Mouse (Mus musculus) stomach, postnatal 0 days (tissue): Measurements from ENCODE around the gene Cdh4. TPM values are rescaled to one million over a fixed set of nuclear protein-coding genes. Genes with fewer than 3 reads are reported as not detected.

Experiments
- ATAC-seq: fragments of 200-750 bp; cut with Nextera tagmentation; 2 replicates; pipeline ENCODE4 v1.8.0; 2017; ENCODE audit not compliant: low FRiP score, low TSS enrichment
- DNase-seq: peaks from one replicate; pipeline ENCODE4 v3.0.0-alpha.2; 2016; ENCODE audit warnings: low spot score
- H3K27ac ChIP-seq: fragments of 300-500 bp; sonication (generic); replicated peaks from 2 replicates; pipeline ENCODE4 v1.5.1; 2014; ENCODE audit warnings: mild to moderate bottlenecking, control low read depth
- H3K27me3 ChIP-seq: fragments of 300-500 bp; sonication (generic); 2 replicates; pipeline ENCODE4 v1.6.1; 2014; ENCODE audit warnings: low read length; ENCODE audit not compliant: control insufficient read depth, insufficient read depth
- H3K36me3 ChIP-seq: fragments of 300-500 bp; sonication (generic); 2 replicates; pipeline ENCODE4 v1.6.1; 2014; ENCODE audit warnings: low read length, mixed read lengths; ENCODE audit not compliant: control insufficient read depth, insufficient read depth
- H3K4me1 ChIP-seq: fragments of 300-500 bp; sonication (generic); replicated peaks from 2 replicates; pipeline ENCODE4 v1.6.1; 2014; ENCODE audit warnings: antibody characterized with exemption; ENCODE audit not compliant: control insufficient read depth, insufficient read depth
- H3K4me2 ChIP-seq: fragments of 300-500 bp; sonication (generic); replicated peaks from 2 replicates; pipeline ENCODE4 v1.6.1; 2014; ENCODE audit warnings: low read depth, mild to moderate bottlenecking, control low read depth, moderate library complexity
- H3K4me3 ChIP-seq: fragments of 300-500 bp; sonication (generic); 2 replicates; pipeline ENCODE4 v1.5.1; 2014; ENCODE audit warnings: low read depth, low read length, control low read depth
- H3K9ac ChIP-seq: fragments of 300-500 bp; sonication (generic); 2 replicates; pipeline ENCODE4 v1.6.1; 2014; ENCODE audit warnings: mild to moderate bottlenecking, low read length, control low read depth, mixed read lengths
- H3K9me3 ChIP-seq: fragments of 300-500 bp; sonication (generic); 2 replicates; pipeline ENCODE4 v1.6.1; 2016; ENCODE audit warnings: low read length; ENCODE audit not compliant: control insufficient read depth
- CTCF ChIP-seq: IDR thresholded peaks from 2 replicates; pipeline ENCODE4 v1.5.1; 2016; ENCODE audit warnings: antibody characterized with exemption, low read depth, mild to moderate bottlenecking, moderate library complexity
- EP300 ChIP-seq: optimal IDR thresholded peaks from 2 replicates; pipeline ENCODE3; 2016; ENCODE audit warnings: antibody characterized with exemption
- WGBS: fragments of 180-500 bp; shearing (Covaris S2); extraction: QIAGEN DNeasy Blood & Tissue Kit; methylation state at CpG from one replicate; pipeline ENCODE4 v1.1.7; 2014; 5-methylcytosine and 5-hydroxymethylcytosine counted together
- polyA plus RNA-seq: library from polyadenylated mRNA; unstranded; fragments of >200 nt; fragmentation: Nextera tagmentation; extraction: Ambion mirVana; gene quantifications from 2 replicates; pipeline ENCODE4 v1.2.1, GENCODE M21; 2015

Cdh4 gene
- polyA plus RNA-seq, 1 experiment from 2014 or later = 3.1 TPM

DNA sequence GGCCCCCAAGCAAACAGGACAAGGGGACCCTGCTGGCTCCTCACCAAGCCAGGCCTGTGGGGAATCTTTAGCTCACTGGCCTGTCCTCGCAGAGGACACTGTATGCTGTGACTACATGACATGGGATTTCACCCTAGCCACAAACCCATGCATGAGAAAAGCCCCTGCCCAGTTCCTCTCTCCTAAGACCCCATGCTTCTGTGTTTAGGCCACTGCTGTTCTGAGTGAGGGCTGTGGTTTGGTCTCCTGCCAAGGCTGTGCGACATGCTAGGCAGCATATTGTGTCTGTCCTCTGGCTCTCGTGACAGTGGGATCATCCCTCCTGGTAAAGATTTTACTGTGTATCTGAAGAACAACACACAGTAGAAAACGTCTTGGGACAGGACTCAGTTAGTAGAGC, 207.1 kb downstream of the Cdh4 start:
- Histone ChIP-seq H3K4me2 (no peak overlapping the region), H3K27ac (no peak overlapping the region), H3K27me3 (no peaks in the 10 kb centered on the region), H3K4me1 (no peaks in the 10 kb centered on the region), H3K4me3 (no peak overlapping the region), H3K9me3 (no peaks in the 10 kb centered on the region), H3K36me3 (no peaks in the 10 kb centered on the region), H3K9ac (no peak overlapping the region)
- TF ChIP-seq CTCF (no peak), EP300 (no peak)
- 55% methylated on average over 4 of the region's 4 CpGs for WGBS
- ATAC-seq (no peak), DNase-seq (no peak)

DNA sequence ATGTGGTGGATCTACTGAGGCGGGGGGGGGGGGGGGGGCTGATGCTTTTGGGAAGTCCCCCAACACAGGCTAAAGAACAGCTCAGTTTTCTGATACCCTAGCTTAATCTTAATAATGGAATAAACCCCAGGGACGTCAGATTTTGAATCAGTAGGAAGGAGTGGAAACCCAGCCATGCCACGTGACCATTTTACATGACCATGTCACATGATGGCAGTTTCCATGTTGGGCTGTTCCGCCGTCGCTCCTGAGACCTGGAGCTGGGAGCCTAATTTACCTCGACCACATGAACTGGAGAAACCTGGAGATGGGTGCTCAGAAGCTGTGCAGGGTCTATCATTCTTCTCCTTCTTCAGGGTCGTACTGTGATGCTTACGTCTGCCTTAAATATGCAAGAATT, 207.9 kb downstream of the Cdh4 start:
- no peak overlapping the region for H3K9ac ChIP-seq
- WGBS = 87% methylated on average over 8 of the region's 9 CpGs
- no peaks in the 10 kb centered on the region for H3K36me3 ChIP-seq
- no peak overlapping the region for H3K27ac ChIP-seq
- H3K4me3 ChIP-seq = no peak overlapping the region
- no peaks in the 10 kb centered on the region for H3K27me3 ChIP-seq
- H3K4me2 ChIP-seq = no peak overlapping the region
- TF ChIP-seq CTCF = no peak
- no peaks in the 10 kb centered on the region for H3K4me1 ChIP-seq
- DNase-seq (no peak), ATAC-seq (no peak)
- no peaks in the 10 kb centered on the region for H3K9me3 ChIP-seq

DNA sequence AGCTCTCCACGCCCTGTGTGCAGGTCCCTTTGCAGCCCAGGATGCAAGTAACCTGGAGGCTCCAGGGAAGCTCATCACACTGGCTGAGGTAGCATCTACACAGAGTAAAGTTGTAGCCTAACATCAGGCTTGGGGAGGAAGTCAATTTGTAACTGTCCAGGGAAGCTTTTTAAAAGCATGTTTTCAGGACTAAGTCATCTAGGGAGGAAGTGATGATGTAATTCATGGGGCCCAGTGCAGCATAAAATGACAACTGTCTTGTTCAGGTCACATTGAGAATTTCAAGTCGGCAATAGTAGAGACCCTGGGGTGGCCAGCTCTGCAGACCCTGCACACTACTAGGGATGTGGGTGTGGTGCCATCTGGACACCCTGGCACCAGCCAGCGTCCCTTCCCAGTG, 213.3 kb downstream of the Cdh4 start:
- no peak overlapping the region for H3K27ac ChIP-seq
- ATAC-seq = no peak
- H3K36me3 ChIP-seq = no peaks in the 10 kb centered on the region
- H3K9me3 ChIP-seq = no peaks in the 10 kb centered on the region
- no peak for DNase-seq
- H3K9ac ChIP-seq = no peak overlapping the region
- 62% methylated on average over 3 of the region's 3 CpGs for WGBS
- TF ChIP-seq EP300 = no peak
- no peak for TF ChIP-seq CTCF
- no peak overlapping the region for H3K4me3 ChIP-seq
- no peak overlapping the region for H3K4me2 ChIP-seq
- no peaks in the 10 kb centered on the region for H3K27me3 ChIP-seq
- no peaks in the 10 kb centered on the region for H3K4me1 ChIP-seq

GRCm38 (mm10) chr2:179659254-179659653, 217.0 kb downstream of the Cdh4 start:
- no peak for TF ChIP-seq EP300
- no peak overlapping the region for H3K9ac ChIP-seq
- DNase-seq (no peak), ATAC-seq (no peak)
- H3K4me2 ChIP-seq = no peak overlapping the region
- H3K36me3 ChIP-seq = no peaks in the 10 kb centered on the region
- H3K9me3 ChIP-seq = no peaks in the 10 kb centered on the region
- no peaks in the 10 kb centered on the region for H3K27me3 ChIP-seq
- no peak overlapping the region for H3K27ac ChIP-seq
- H3K4me1 ChIP-seq = no peaks in the 10 kb centered on the region
- no peak overlapping the region for H3K4me3 ChIP-seq
- 88% methylated on average over 1 of the region's 1 CpGs for WGBS

GRCm38 (mm10) chr2:179661998-179662714, 219.9 kb downstream of the Cdh4 start:
- DNase-seq = no peak
- no peak overlapping the region for H3K9ac ChIP-seq
- no peak overlapping the region for H3K27ac ChIP-seq
- peak overlapping the region; percentile 40 for H3K4me2 ChIP-seq
- H3K36me3 ChIP-seq = no peaks in the 10 kb centered on the region
- WGBS = 3% methylated on average over 20 of the region's 20 CpGs
- H3K4me1 ChIP-seq = no peaks in the 10 kb centered on the region
- ATAC-seq = peak; percentile 46; the same call in 1 of the 2 replicates
- no peaks in the 10 kb centered on the region for H3K9me3 ChIP-seq
- no peak overlapping the region; the same call in 1 of the 2 replicates for H3K4me3 ChIP-seq
- TF ChIP-seq EP300 = no peak
- TF ChIP-seq CTCF = no peak
- H3K27me3 ChIP-seq = no peaks in the 10 kb centered on the region

GRCm38 (mm10) chr2:179662739-179663138, 220.5 kb downstream of the Cdh4 start:
- TF ChIP-seq EP300 (no peak), CTCF (no peak)
- H3K4me3 ChIP-seq = no peak overlapping the region; the same call in 1 of the 2 replicates
- no peaks in the 10 kb centered on the region for H3K27me3 ChIP-seq
- H3K9ac ChIP-seq = no peak overlapping the region
- H3K4me1 ChIP-seq = no peaks in the 10 kb centered on the region
- WGBS = 12% methylated on average over 9 of the region's 9 CpGs
- H3K27ac ChIP-seq = no peak overlapping the region
- peak overlapping the region; percentile 40 for H3K4me2 ChIP-seq
- no peaks in the 10 kb centered on the region for H3K36me3 ChIP-seq
- ATAC-seq = no peak
- no peak for DNase-seq
- H3K9me3 ChIP-seq = no peaks in the 10 kb centered on the region
